Mouse (Mus musculus): ENCODE data around the gene Nfatc4.

Gene Nfatc4

GRCm38 (mm10) chr14:55883149-55883661, 60.3 kb downstream of the Nfatc4 start:
- no peak for DNase-seq (ENCODE audit: low spot score in 2 of 2)
